Mouse (Mus musculus): ENCODE measurements around the gene Wdpcp. TPM values are rescaled to one million over a fixed set of nuclear protein-coding genes. Genes with fewer than 3 reads are reported as not detected.

Wdpcp gene
- polyA plus RNA-seq, 1 experiment from 2014 or later: 1.5 TPM

- H3K4me3 ChIP-seq (replicated peaks): no peak overlapping the region
- DNase-seq (no peak), ATAC-seq (ENCODE audit: low read depth) (no peak)
- H3K9ac ChIP-seq: no peak overlapping the region
- no peak overlapping the region for H3K27ac ChIP-seq
- H3K36me3 ChIP-seq: no peaks in the 10 kb centered on the region
- no peaks in the 10 kb centered on the region for H3K4me1 ChIP-seq (replicated peaks)
- no peaks in the 10 kb centered on the region for H3K9me3 ChIP-seq (replicated peaks)
- no peak overlapping the region for H3K4me2 ChIP-seq
- WGBS (ENCODE audit: insufficient replicate concordance): 73% methylated on average over 6 of the region's 6 CpGs
- no peaks in the 10 kb centered on the region for H3K27me3 ChIP-seq
These were observed 116.4 kb downstream of the Wdpcp start for GRCm38 (mm10) chr11:21688441-21688840.

DNA sequence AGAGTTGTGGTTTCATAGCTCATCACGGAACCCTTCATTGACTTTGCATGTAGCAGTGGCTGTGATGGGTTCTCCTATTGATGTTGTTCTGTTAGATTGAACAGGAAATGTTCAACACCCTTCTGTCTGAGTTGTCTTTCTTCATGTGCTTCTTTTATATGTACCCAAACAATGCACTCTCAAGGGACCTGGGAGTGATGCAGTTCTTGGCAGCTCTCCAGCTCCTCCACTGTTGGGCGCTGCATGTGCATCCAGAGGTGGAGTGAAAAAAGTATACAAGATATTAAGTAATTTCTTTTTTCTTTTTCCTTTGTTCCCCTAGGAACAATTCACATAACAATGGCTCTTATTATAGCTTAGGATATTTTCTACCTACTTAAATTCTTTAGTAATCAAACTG, 118.7 kb downstream of the Wdpcp start:
- no peaks in the 10 kb centered on the region for H3K36me3 ChIP-seq

GRCm38 (mm10) chr11:21694087-21694486, 122.1 kb downstream of the Wdpcp start:
- Histone ChIP-seq H3K27ac (no peak overlapping the region), H3K27me3 (no peaks in the 10 kb centered on the region), H3K4me2 (no peak overlapping the region), H3K9ac (no peak overlapping the region), H3K9me3 (replicated peaks) (no peaks in the 10 kb centered on the region), H3K4me3 (replicated peaks) (no peak overlapping the region), H3K4me1 (replicated peaks) (no peaks in the 10 kb centered on the region), H3K36me3 (no peaks in the 10 kb centered on the region)
- no peak for ATAC-seq (ENCODE audit: low read depth)
- no peak for DNase-seq
- WGBS (ENCODE audit: insufficient replicate concordance): 71% methylated on average over 6 of the region's 6 CpGs

More for the DNA sequence above, 118.7 kb downstream of the Wdpcp start:
- H3K4me3 ChIP-seq (replicated peaks): no peak overlapping the region
- no peak overlapping the region for H3K9ac ChIP-seq
- no peaks in the 10 kb centered on the region for H3K9me3 ChIP-seq (replicated peaks)
- DNase-seq: no peak
- no peaks in the 10 kb centered on the region for H3K4me1 ChIP-seq (replicated peaks)
- ATAC-seq (ENCODE audit: low read depth): no peak
- no peaks in the 10 kb centered on the region for H3K27me3 ChIP-seq
- H3K27ac ChIP-seq: no peak overlapping the region
- no peak overlapping the region for H3K4me2 ChIP-seq
- WGBS (ENCODE audit: insufficient replicate concordance): 78% methylated on average over 2 of the region's 2 CpGs

GRCm38 (mm10) chr11:21697642-21698041, 125.6 kb downstream of the Wdpcp start:
- no peaks in the 10 kb centered on the region for H3K9me3 ChIP-seq (replicated peaks)
- 62% methylated on average over 3 of the region's 3 CpGs for WGBS (ENCODE audit: insufficient replicate concordance)
- H3K27me3 ChIP-seq: no peaks in the 10 kb centered on the region
- H3K4me1 ChIP-seq (replicated peaks): no peaks in the 10 kb centered on the region
- no peak overlapping the region for H3K9ac ChIP-seq
- no peaks in the 10 kb centered on the region for H3K36me3 ChIP-seq
- H3K4me2 ChIP-seq: no peak overlapping the region
- DNase-seq (no peak), ATAC-seq (ENCODE audit: low read depth) (no peak)
- H3K27ac ChIP-seq: no peak overlapping the region
- no peak overlapping the region for H3K4me3 ChIP-seq (replicated peaks)

DNA sequence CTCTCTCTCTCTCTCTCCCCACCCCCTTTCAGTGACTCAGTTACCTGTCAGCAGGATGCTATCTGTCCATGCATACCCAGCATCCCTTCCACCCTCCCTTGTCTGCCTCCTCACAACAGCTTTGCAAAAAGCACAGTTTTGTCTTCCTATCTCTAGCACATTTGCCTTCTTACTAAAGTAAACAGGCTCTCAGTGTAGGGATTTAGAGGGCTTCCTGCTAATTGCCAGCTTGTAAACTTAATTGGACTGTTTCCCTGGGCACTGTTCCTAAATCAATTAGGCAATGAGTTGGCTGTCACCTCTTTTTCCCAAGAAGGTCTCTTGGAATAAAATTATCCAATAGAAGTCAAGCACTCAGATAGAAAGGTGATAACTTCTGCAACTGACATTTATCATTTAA, 141.5 kb downstream of the Wdpcp start:
- no peak overlapping the region for H3K4me3 ChIP-seq (replicated peaks)
- no peaks in the 10 kb centered on the region for H3K9me3 ChIP-seq (replicated peaks)
- DNase-seq: no peak
- no peaks in the 10 kb centered on the region for H3K4me1 ChIP-seq (replicated peaks)
- no peak overlapping the region for H3K9ac ChIP-seq
- H3K27ac ChIP-seq: no peak overlapping the region
- no peaks in the 10 kb centered on the region for H3K36me3 ChIP-seq
- H3K4me2 ChIP-seq: no peak overlapping the region
- no peak for ATAC-seq (ENCODE audit: low read depth)
- H3K27me3 ChIP-seq: no peaks in the 10 kb centered on the region

GRCm38 (mm10) chr11:21714065-21714464, 142.0 kb downstream of the Wdpcp start:
- no peak overlapping the region for H3K9ac ChIP-seq
- 82% methylated on average over 1 of the region's 1 CpGs for WGBS (ENCODE audit: insufficient replicate concordance)
- H3K27me3 ChIP-seq: no peaks in the 10 kb centered on the region
- H3K4me2 ChIP-seq: no peak overlapping the region
- H3K27ac ChIP-seq: no peak overlapping the region
- no peaks in the 10 kb centered on the region for H3K36me3 ChIP-seq
- H3K4me3 ChIP-seq (replicated peaks): no peak overlapping the region
- DNase-seq: no peak
- H3K9me3 ChIP-seq (replicated peaks): no peaks in the 10 kb centered on the region
- H3K4me1 ChIP-seq (replicated peaks): no peaks in the 10 kb centered on the region
- no peak for ATAC-seq (ENCODE audit: low read depth)

- H3K9ac ChIP-seq: no peak overlapping the region
- no peak overlapping the region for H3K4me2 ChIP-seq
- no peak overlapping the region for H3K4me3 ChIP-seq (replicated peaks)
- no peaks in the 10 kb centered on the region for H3K9me3 ChIP-seq (replicated peaks)
- H3K27me3 ChIP-seq: no peaks in the 10 kb centered on the region
- ATAC-seq (ENCODE audit: low read depth) (no peak), DNase-seq (no peak)
- no peaks in the 10 kb centered on the region for H3K4me1 ChIP-seq (replicated peaks)
- 66% methylated on average over 1 of the region's 1 CpGs for WGBS (ENCODE audit: insufficient replicate concordance)
- H3K27ac ChIP-seq: no peak overlapping the region
- H3K36me3 ChIP-seq: no peaks in the 10 kb centered on the region
These were observed 154.3 kb downstream of the Wdpcp start for GRCm38 (mm10) chr11:21726329-21726728.

- DNase-seq (no peak), ATAC-seq (ENCODE audit: low read depth) (no peak)
- H3K9me3 ChIP-seq (replicated peaks): no peaks in the 10 kb centered on the region
- H3K36me3 ChIP-seq: no peaks in the 10 kb centered on the region
- WGBS (ENCODE audit: insufficient replicate concordance): 72% methylated on average over 5 of the region's 5 CpGs
- no peak overlapping the region for H3K27ac ChIP-seq
- no peaks in the 10 kb centered on the region for H3K4me1 ChIP-seq (replicated peaks)
- H3K4me2 ChIP-seq: no peak overlapping the region
- no peak overlapping the region for H3K4me3 ChIP-seq (replicated peaks)
- H3K27me3 ChIP-seq: no peaks in the 10 kb centered on the region
- no peak overlapping the region for H3K9ac ChIP-seq
These were observed 157.0 kb downstream of the Wdpcp start for GRCm38 (mm10) chr11:21729056-21729455.

- Histone ChIP-seq H3K9me3 (replicated peaks) (no peaks in the 10 kb centered on the region), H3K4me1 (replicated peaks) (no peaks in the 10 kb centered on the region), H3K9ac (no peak overlapping the region), H3K4me2 (no peak overlapping the region), H3K36me3 (no peaks in the 10 kb centered on the region), H3K27ac (no peak overlapping the region), H3K27me3 (no peaks in the 10 kb centered on the region), H3K4me3 (replicated peaks) (no peak overlapping the region)
- 78% methylated on average over 6 of the region's 6 CpGs for WGBS (ENCODE audit: insufficient replicate concordance)
- ATAC-seq (ENCODE audit: low read depth) (no peak), DNase-seq (no peak)
These were observed 157.9 kb downstream of the Wdpcp start for GRCm38 (mm10) chr11:21729961-21730360.

DNA sequence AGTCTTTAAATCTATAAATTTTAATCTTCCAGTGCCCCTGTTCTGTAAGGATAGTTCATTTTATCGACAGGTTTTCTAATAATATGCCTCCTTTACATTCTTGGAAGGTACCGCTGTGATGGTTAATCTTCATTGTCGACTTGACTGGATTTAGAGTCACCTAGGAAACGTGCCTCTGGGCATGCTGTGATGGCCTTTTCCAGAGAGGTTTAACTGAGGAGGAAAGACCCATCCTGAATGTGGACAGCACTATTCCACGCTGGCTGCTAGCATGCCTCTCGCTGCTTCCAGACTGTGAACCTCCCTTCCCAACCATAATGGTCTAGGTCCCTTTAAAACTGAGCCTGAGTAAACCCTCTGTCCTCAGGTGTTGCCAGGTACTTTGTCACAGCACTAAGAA, 163.2 kb downstream of the Wdpcp start:
- no peak overlapping the region for H3K4me3 ChIP-seq (replicated peaks)
- DNase-seq (no peak), ATAC-seq (ENCODE audit: low read depth) (no peak)
- H3K27me3 ChIP-seq: no peaks in the 10 kb centered on the region
- H3K9me3 ChIP-seq (replicated peaks): no peaks in the 10 kb centered on the region
- no peak overlapping the region for H3K9ac ChIP-seq
- no peak overlapping the region for H3K4me2 ChIP-seq
- no peak overlapping the region for H3K27ac ChIP-seq
- H3K4me1 ChIP-seq (replicated peaks): no peaks in the 10 kb centered on the region
- WGBS (ENCODE audit: insufficient replicate concordance): 67% methylated on average over 6 of the region's 6 CpGs
- no peaks in the 10 kb centered on the region for H3K36me3 ChIP-seq

DNA sequence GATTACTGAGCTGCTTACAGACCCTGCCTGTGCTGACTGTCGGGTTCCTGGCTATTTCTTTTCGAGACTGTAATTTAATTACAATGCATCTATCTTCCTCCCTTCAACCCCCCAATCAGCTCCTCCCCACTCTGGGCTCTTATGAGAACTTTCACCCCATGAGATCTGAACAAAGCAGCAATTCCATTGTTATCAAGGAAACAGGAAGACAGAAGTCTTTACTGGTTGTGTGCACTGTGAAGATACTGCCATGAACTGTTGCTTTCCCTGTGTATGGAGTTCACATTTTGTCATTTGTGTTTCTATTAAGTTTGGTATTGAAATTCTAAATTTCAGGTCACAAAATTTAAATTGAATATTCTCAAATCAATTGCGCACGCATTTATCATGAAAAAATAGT, 177.5 kb downstream of the Wdpcp start:
- 45% methylated on average over 4 of the region's 4 CpGs for WGBS (ENCODE audit: insufficient replicate concordance)
- Histone ChIP-seq H3K27ac (no peak overlapping the region), H3K27me3 (no peaks in the 10 kb centered on the region), H3K4me1 (replicated peaks) (no peaks in the 10 kb centered on the region), H3K36me3 (no peaks in the 10 kb centered on the region), H3K4me2 (no peak overlapping the region), H3K4me3 (replicated peaks) (no peak overlapping the region), H3K9me3 (replicated peaks) (no peaks in the 10 kb centered on the region), H3K9ac (no peak overlapping the region)
- ATAC-seq (ENCODE audit: low read depth): 0 out of 2 replicates have a peak, but pooled peaks have one; percentile 47
- DNase-seq: no peak

DNA sequence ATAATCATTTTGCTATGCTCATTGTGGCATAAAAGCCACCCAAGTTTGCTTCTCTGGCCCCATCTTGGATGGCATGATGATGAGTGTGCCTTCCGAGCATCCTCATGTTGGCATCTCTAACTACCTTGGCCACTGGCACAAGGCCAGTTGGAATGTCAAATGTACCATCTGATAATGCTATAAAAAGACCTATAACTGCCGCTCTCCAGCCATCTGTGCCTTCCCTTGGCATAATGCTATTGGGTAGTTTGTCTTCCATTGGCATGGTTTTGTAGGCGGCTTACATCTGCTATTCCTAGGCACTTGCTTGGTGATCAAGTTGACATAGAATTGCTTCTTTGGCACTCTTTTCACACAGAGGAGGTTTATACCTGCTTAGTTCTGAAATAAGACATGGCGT, 191.2 kb downstream of the Wdpcp start:
- no peak overlapping the region for H3K9ac ChIP-seq
- ATAC-seq (ENCODE audit: low read depth): no peak
- no peak overlapping the region for H3K27ac ChIP-seq
- DNase-seq: no peak
- H3K27me3 ChIP-seq: no peaks in the 10 kb centered on the region
- H3K4me1 ChIP-seq (replicated peaks): no peaks in the 10 kb centered on the region
- no peak overlapping the region for H3K4me2 ChIP-seq
- H3K9me3 ChIP-seq (replicated peaks): no peaks in the 10 kb centered on the region
- no peak overlapping the region for H3K4me3 ChIP-seq (replicated peaks)
- WGBS (ENCODE audit: insufficient replicate concordance): 64% methylated on average over 4 of the region's 4 CpGs
- no peaks in the 10 kb centered on the region for H3K36me3 ChIP-seq

DNA sequence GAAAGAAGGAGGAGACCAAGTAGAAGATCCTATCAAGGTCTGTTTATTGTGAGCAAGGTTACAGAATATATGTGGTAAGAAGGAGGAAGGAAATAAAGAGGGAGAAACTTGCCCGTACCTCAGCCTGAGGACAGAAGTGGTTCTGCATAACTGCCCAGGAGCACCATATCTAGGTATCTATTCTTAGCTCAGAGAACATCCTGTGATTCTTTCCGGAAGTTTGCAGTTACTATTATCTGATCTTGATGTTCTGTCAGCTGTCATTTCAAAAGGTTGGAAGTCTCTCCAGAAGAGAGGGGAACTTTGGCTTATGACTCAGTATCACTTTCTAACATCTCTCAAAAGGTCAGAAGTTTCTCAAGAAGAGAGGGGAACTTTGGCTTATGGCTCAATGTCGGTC, 216.8 kb downstream of the Wdpcp start:
- Histone ChIP-seq H3K9me3 (replicated peaks) (no peaks in the 10 kb centered on the region), H3K27me3 (no peaks in the 10 kb centered on the region), H3K4me3 (replicated peaks) (no peak overlapping the region), H3K27ac (no peak overlapping the region), H3K9ac (no peak overlapping the region), H3K36me3 (no peaks in the 10 kb centered on the region), H3K4me1 (replicated peaks) (no peaks in the 10 kb centered on the region), H3K4me2 (no peak overlapping the region)
- DNase-seq (no peak), ATAC-seq (ENCODE audit: low read depth) (no peak)
- 25% methylated on average over 3 of the region's 3 CpGs for WGBS (ENCODE audit: insufficient replicate concordance)

All from liver, embryonic 13.5 days (tissue).